Mouse (Mus musculus) regulatory T cell (primary cell): ENCODE data around the gene Zfp954.
"Not testable (repeated sequence)": the region's sequence is repeated elsewhere in the genome, so short reads cannot be mapped to it uniquely, and the experiment has no call there.

Experiments used
- in situ Hi-C: fragments of 300-600 bp; cut with MboI, MseI; formaldehyde crosslinking; loops from one replicate; pipeline ENCODE4 v1.15.1; 2025; ENCODE audit warnings: high pct_unique_total_duplicates

The Zfp954 gene

DNA sequence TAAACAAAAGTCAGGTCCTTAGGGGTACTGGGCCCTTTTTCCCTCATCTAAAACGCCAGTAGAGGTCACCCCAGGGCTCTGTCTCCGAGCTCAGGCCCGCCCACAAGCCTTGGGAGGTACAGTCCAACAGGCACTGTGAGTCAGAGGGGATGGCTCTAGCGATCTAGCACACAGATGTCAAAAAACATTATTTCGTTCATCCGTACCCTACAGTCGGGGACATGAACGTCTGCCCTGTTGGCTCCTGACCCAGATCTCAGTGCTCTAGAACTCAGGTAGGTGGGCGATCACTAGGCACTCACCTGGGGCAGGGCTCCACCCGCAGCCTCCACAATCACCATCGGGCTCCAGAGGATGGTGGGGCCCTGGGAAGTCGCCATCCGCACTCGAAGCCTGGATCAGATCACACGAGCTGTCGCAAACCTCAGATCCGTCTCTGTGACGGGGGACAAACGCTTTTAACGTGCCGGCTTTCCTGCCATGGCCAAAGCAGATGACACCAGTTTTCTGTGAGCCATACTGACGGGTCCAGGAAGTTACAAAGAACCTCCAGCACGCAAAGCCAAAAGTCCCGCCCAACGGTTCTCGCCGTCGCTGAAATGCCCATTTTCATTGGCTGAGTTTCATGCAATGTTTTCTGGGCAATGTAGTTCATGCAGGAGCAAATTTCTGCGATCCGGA is at the start of gene Zfp954:
Gene Zfp954, minus strand, starts transcription at position 568 of the 681 bp plus-strand sequence.
- in situ Hi-C loops, result loop anchor here (10.0 to 25.0 kb wide), 3 partner anchors 54 to 984 kb away; partner anchors contain the start of genes Zfp28 and Zfp418

DNA sequence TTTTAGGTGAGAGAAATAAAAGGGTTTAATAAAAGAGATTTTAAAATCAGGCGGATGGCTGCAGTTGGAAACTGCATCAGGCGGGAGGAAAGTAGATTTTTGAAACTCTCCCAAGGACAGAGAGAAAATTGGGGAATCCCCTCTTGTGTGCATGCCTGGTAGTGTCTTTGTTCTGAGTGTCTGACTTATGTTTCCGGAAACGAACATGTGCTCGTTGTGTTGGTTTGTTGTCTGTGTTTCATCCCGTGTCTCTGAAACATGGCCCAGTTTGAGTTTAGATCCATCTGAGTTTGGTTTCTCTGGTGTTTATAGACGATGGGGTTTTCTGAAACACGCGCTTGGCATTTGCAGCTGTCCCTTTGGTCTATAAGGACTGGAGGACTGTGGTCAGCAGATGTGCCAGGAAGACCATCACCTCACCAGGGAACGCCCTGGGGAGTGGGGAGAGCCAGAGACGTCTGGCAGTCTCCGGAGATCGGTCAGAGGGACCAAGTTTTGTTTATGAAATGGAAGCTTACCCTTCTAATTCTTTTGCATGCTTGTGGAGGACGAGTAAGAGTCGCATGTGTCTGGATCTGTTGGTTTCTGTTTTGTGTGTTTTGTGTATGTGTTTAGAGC is 24.8 kb upstream of the Zfp954 start:
- in situ Hi-C loops, result no loop called here

DNA sequence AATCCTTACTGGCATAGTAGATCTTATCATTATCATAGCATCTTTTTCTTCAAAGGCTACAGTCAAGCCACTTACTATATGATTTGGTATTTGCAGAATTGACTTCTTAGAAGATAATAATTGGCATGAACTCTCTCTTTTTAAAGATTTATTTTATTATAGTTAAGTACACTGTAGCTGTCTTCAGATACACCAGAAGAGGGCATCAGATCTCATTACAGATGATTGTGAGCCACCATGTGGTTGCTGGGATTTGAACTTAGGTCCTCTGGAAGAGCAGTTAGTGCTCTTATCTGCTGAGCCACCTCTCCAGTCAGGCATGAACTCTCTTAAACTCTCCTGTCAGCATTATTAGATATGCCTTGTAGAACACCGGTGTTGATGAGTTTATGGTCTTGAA is 22.9 kb upstream of the Zfp954 start:
- in situ Hi-C loops, result no loop called here

DNA sequence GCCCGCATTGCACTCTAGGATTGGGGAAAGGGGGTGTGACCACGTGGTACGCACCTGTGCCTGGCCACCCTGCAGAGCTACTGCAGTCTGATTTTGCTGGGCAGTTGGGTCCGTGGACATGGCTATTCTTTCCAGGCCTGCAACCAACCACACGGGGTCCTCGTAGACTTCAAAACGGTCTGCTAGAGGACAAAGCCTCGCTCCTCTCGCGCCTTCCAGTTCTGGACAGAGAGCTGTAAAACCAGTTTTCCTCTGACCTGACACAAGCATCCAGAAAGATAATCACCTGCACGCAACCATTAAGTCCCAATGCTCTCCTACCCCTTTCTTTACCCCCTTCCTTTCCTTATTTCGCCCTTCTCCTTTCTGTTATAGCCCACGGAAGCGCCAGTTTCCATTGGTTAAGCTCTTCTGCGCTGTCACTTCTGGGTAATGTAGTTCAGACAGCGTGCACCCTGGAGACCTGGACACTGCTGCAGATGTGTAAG is 15.1 kb upstream of the Zfp954 start, which contains the start of gene Zfp773:
Gene Zfp773, minus strand, starts transcription at position 377 of the 488 bp plus-strand sequence.
- in situ Hi-C loops, result loop anchor here (5.0 kb wide), 1 partner anchor 56 kb away; no protein-coding TSS in a partner anchor

DNA sequence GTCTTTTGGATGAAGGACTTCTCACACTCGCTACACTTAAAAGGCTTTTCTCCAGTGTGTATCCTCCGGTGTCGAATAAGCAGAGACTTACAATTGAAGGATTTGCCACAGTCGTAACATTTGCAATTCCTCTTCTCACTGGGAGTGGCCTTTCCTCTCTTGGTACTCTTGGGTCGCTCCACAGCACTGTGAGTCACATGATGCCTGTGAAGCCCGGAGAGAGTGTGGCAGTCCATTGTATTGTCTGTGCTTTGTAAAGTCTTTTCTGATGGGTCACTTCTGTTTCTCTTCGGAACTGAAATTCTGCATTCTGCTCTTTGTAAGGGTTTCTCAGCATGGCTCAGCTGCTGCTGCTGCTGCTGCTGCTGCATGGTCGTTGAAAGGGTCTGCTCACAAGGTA is 11.5 kb upstream of the Zfp954 start:
- in situ Hi-C loops, result no loop called here

DNA sequence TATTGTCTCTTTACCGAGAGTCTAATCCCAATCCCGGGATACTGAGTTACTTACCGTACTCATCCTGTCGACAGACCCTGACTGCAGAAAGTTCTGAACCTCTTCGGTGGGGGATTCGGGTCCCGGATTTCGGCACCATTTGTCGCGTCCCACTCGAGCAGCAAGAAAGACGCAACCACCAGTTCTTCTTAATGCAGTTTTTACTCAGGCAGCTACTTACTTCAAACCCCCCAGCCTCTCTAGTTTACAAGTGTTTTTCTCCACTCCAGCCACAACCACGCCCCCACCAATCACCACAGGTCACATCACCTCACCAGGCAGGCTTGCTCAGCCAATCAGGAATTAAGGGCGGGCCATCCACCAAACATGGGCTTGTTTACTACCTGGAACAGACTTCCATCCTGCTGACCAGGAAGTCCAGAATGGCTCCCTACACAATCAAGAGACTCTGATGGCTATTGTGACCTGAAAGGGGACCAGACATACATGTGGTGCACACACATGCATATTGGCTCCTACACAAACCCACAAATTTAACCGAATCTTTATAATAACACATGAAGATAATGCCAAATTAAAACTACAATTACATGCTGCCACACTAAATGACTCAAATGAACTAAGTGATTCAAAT is 9.3 kb upstream of the Zfp954 start:
- in situ Hi-C loops, result not testable (repeated sequence)

DNA sequence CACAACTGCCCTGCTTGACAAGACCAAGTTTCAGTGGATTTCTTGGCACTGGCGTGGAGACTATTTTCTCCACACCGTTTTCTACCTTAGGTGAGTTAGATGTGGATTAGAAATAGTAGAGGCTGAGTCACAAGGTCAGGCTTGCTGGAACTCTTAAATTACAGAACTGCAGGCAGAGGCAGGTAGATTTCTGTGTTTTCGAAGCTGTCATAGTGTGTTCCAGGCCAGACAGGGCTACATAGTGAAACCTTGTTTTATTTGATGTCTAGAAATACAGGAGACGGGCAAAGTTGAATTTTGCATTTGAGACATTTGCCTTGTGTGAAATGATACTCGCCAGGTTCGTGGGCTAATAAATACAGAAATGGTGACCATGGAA is 303 bp upstream of the Zfp954 start:
- in situ Hi-C loops, result loop anchor here (10.0 to 25.0 kb wide), 3 partner anchors 53 to 984 kb away; partner anchors contain the start of genes Zfp28 and Zfp418

DNA sequence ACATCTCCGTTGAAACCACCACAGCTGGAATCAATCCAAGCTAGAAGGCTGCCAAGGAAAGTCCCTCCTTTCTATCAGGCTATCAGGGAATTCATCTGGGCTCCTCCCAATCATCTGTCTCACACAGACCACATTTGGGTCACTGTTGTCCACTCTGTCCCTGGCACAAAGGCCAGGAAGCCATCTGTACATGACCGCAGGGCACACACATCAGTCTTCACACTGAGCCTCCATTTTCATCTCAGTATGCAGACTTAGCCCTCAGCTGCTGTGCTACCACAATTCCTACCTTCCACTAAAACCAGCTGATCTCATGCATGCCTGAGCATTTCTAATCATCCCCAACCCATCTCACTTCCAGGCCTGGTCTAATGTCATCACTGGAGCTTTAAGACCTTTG is 2.8 kb downstream of the Zfp954 start:
- in situ Hi-C loops, result loop anchor here (5.0 to 25.0 kb wide), 2 partner anchors 174 to 981 kb away; no protein-coding TSS in a partner anchor

DNA sequence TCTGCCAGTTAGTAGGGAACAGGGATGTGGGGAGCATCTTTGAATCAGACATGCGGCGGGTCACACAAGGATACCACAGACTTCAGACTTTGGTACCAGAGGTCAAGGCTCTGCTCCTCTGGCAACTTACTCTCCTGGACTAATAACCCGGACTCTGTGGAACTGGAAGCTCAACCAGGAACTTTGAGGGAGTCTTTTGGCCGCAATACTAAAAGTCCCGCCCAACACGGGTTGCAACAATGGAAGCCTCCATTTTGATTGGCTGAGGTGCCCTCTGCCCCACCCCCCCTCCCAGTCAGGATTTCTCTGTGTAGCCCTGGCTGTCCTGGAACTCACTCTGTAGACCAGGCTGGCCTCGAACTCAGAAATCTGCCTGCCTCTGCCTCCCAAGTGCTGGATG is 12.8 kb downstream of the Zfp954 start:
- in situ Hi-C loops, result loop anchor here (25.0 kb wide), 1 partner anchor 971 kb away; no protein-coding TSS in a partner anchor
